Mouse (Mus musculus) hindbrain, embryonic 14.5 days (tissue): ENCODE data around the gene Zfand3. TPM values are rescaled to one million over a fixed set of nuclear protein-coding genes. Genes with fewer than 3 reads are reported as not detected.

Source experiments
- ATAC-seq: fragments of 200-750 bp; cut with Nextera tagmentation; 2 replicates; pipeline ENCODE4 v1.8.0; 2017; ENCODE audit warnings: moderate number of reproducible peaks, mild to moderate bottlenecking, moderate TSS enrichment, moderate library complexity; ENCODE audit not compliant: low FRiP score
- DNase-seq: peaks from one replicate; pipeline ENCODE4 v3.0.0-alpha.2; 2015; ENCODE audit warnings: low spot score
- H3K27ac ChIP-seq: fragments of 300-500 bp; sonication (generic); 2 replicates; pipeline ENCODE4 v1.5.1; 2014; ENCODE audit warnings: mild to moderate bottlenecking, moderate library complexity
- H3K27me3 ChIP-seq: fragments of 300-500 bp; sonication (generic); 2 replicates; pipeline ENCODE4 v1.6.1; 2014; ENCODE audit warnings: mild to moderate bottlenecking, low read length, mixed read lengths; ENCODE audit not compliant: control insufficient read depth, insufficient read depth
- H3K36me3 ChIP-seq: fragments of 300-500 bp; sonication (generic); replicated peaks from 2 replicates; pipeline ENCODE4 v1.6.1; 2014; ENCODE audit not compliant: control insufficient read depth, insufficient read depth
- H3K4me1 ChIP-seq: fragments of 300-500 bp; sonication (generic); replicated peaks from 2 replicates; pipeline ENCODE4 v1.6.1; 2014; ENCODE audit warnings: antibody characterized with exemption, low read length, mixed read lengths; ENCODE audit not compliant: control insufficient read depth, insufficient read depth
- H3K4me2 ChIP-seq: fragments of 300-500 bp; sonication (generic); replicated peaks from 2 replicates; pipeline ENCODE4 v1.6.1; 2014; ENCODE audit warnings: mild to moderate bottlenecking, moderate library complexity
- H3K4me3 ChIP-seq: fragments of 300-500 bp; sonication (generic); replicated peaks from 2 replicates; pipeline ENCODE4 v1.5.1; 2014; ENCODE audit warnings: mild to moderate bottlenecking, low read length
- H3K9ac ChIP-seq: fragments of 300-500 bp; sonication (generic); 2 replicates; pipeline ENCODE4 v1.6.1; 2014
- H3K9me3 ChIP-seq: fragments of 300-500 bp; sonication (generic); 2 replicates; pipeline ENCODE4 v1.6.1; 2016; ENCODE audit warnings: low read length; ENCODE audit not compliant: control insufficient read depth
- WGBS: fragments of 180-500 bp; shearing (Covaris S2); extraction: QIAGEN DNeasy Blood & Tissue Kit; methylation state at CpG from one replicate; pipeline ENCODE4 v1.1.7; 2014; 5-methylcytosine and 5-hydroxymethylcytosine counted together
- polyA plus RNA-seq: library from polyadenylated mRNA; unstranded; fragments of >200 nt; fragmentation: Nextera tagmentation; extraction: Ambion mirVana; gene quantifications from 2 replicates; pipeline ENCODE4 v1.2.1, GENCODE M21; 2014

The Zfand3 gene
- polyA plus RNA-seq, 1 experiment from 2014 or later, result 43.2 TPM

- Histone ChIP-seq H3K9me3 (no peaks in the 10 kb centered on the region), H3K27ac (peak overlapping the region; percentile 78), H3K4me2 (no peak overlapping the region), H3K4me3 (no peak overlapping the region), H3K9ac (no peak overlapping the region), H3K36me3 (no peaks in the 10 kb centered on the region), H3K27me3 (no peaks in the 10 kb centered on the region), H3K4me1 (peaks cover 93% of the 10 kb centered on the region)
- 51% methylated on average over 3 of the region's 3 CpGs for WGBS
- no peak for ATAC-seq
- DNase-seq, result no peak
Measured at GRCm38 (mm10) chr17:30194091-30194490, 189.6 kb downstream of the Zfand3 start.

DNA sequence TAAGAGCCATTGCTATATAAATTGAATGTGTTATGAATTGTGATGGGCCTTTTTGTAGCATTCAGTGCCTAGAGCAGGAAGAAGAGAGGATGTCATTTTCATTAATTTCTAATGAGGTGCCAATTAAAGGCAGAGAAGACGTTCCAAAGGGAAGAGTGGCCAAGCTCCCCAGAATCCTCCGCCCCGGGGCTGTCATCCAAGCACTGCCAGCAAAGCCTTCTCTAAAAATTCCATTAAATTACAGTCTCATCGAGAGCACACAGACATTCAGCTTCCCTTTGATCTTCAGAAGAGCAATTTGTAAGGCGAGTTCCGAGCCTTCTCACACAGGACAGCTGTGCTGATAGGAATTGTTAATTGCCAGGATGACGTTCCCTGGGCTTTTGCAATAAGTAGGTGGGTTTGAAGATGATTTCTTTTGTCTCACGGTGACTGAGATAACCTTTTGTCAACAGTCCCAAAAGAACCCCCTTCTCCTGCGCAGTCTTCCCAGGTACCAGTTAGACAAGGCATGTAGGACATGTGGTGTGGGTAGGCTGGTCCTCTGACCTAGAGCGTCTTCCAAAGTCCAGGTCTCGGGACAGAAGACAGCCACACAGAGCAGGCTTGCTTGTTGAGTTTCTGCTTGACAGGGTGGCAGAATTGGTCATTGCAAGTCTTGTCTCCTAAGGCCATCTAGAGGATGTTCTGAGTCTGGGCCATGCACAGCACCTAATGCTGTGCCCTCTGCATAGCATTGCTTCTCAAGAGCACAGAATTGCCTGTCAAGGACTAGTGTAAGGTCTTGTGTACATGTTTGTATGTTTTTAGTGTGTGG lies 190.3 kb downstream of the Zfand3 start:
- H3K27ac ChIP-seq, result peak overlapping the region; percentile 78
- H3K4me1 ChIP-seq, result peaks cover 89% of the 10 kb centered on the region
- no peak overlapping the region for H3K4me3 ChIP-seq
- H3K9ac ChIP-seq, result peak overlapping the region; percentile 6; the same call in 1 of the 2 replicates
- DNase-seq, result no peak
- H3K9me3 ChIP-seq, result no peaks in the 10 kb centered on the region
- H3K36me3 ChIP-seq, result no peaks in the 10 kb centered on the region
- no peak for ATAC-seq
- 42% methylated on average over 11 of the region's 11 CpGs for WGBS
- H3K4me2 ChIP-seq, result no peak overlapping the region
- no peaks in the 10 kb centered on the region for H3K27me3 ChIP-seq

DNA sequence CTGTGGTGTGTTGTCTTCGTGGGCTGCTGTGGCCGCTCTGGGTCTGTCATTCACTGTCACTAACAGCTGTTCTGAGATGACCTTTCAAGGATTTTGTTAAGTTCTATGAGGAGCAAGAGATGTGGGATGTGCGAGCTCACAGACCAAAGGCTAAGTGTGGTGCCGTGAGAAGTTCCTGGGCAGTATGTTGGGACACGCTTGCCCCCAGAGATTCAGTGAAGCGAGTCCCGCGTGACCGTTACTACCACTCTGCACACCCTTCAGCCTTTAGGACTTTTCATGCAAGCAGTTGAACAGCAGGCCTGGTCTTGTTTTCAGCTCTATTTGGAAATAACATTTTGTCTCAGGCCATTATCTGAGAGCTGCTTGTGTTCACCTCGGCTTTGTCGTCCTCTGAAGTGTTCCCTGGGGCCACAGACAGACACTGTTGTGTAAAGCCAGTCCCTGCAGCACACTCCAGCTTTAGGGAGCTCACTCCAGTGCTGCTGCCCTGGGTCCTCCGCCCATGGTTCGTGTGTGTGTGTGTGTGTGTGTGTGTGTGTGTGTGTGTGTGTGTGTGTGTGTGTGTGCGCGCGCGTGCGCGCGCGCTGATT lies 191.2 kb downstream of the Zfand3 start:
- Histone ChIP-seq H3K9ac (no peak overlapping the region), H3K4me3 (no peak overlapping the region), H3K4me1 (peaks cover 88% of the 10 kb centered on the region), H3K9me3 (no peaks in the 10 kb centered on the region), H3K27ac (peak overlapping the region; percentile 78), H3K27me3 (no peaks in the 10 kb centered on the region), H3K36me3 (no peaks in the 10 kb centered on the region), H3K4me2 (no peak overlapping the region)
- DNase-seq (no peak), ATAC-seq (no peak)
- 81% methylated on average over 18 of the region's 21 CpGs for WGBS

- Histone ChIP-seq H3K4me1 (peaks cover 87% of the 10 kb centered on the region), H3K36me3 (no peaks in the 10 kb centered on the region), H3K4me2 (no peak overlapping the region), H3K9ac (no peak overlapping the region; the same call in 1 of the 2 replicates), H3K9me3 (no peaks in the 10 kb centered on the region), H3K27me3 (no peaks in the 10 kb centered on the region), H3K27ac (peak overlapping the region; percentile 78; the same call in 1 of the 2 replicates), H3K4me3 (no peak overlapping the region)
- DNase-seq, result no peak
- 59% methylated on average over 17 of the region's 17 CpGs for WGBS
- no peak for ATAC-seq
Measured at GRCm38 (mm10) chr17:30196401-30197279, 192.1 kb downstream of the Zfand3 start.

- Histone ChIP-seq H3K4me3 (no peak overlapping the region), H3K9me3 (no peaks in the 10 kb centered on the region), H3K4me2 (no peak overlapping the region), H3K36me3 (no peaks in the 10 kb centered on the region), H3K27ac (peak overlapping the region; percentile 54; the same call in 1 of the 2 replicates), H3K4me1 (peaks cover 80% of the 10 kb centered on the region), H3K27me3 (no peaks in the 10 kb centered on the region), H3K9ac (no peak overlapping the region; the same call in 1 of the 2 replicates)
- no peak for DNase-seq
- WGBS, result 71% methylated on average over 12 of the region's 12 CpGs
- ATAC-seq, result no peak
Measured at GRCm38 (mm10) chr17:30197280-30198030, 192.9 kb downstream of the Zfand3 start.

DNA sequence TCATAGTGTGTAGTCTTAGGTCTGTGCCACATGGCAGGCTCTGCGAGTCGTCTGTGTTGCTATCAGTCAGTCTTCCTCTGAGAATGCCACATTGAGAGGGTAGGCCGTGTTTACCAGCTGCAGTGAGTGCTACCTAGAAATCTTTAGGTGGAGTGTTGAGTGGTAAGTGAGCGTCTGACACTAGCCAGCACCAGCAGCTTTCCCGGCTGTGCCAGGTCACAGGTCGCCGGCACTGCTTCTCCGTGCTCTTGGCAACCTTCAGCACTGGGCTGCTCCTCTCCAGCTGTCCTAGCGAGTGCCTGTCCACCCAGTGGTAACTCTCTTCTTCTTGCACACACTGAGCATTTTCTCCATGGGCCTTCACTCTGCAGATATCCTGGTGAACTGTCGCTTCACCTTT lies 193.9 kb downstream of the Zfand3 start:
- no peak overlapping the region for H3K4me3 ChIP-seq
- H3K27me3 ChIP-seq, result no peaks in the 10 kb centered on the region
- no peaks in the 10 kb centered on the region for H3K9me3 ChIP-seq
- peaks cover 77% of the 10 kb centered on the region for H3K4me1 ChIP-seq
- ATAC-seq (no peak), DNase-seq (no peak)
- no peak overlapping the region for H3K27ac ChIP-seq
- WGBS, result 62% methylated on average over 10 of the region's 10 CpGs
- no peak overlapping the region for H3K9ac ChIP-seq
- H3K4me2 ChIP-seq, result no peak overlapping the region
- no peaks in the 10 kb centered on the region for H3K36me3 ChIP-seq

DNA sequence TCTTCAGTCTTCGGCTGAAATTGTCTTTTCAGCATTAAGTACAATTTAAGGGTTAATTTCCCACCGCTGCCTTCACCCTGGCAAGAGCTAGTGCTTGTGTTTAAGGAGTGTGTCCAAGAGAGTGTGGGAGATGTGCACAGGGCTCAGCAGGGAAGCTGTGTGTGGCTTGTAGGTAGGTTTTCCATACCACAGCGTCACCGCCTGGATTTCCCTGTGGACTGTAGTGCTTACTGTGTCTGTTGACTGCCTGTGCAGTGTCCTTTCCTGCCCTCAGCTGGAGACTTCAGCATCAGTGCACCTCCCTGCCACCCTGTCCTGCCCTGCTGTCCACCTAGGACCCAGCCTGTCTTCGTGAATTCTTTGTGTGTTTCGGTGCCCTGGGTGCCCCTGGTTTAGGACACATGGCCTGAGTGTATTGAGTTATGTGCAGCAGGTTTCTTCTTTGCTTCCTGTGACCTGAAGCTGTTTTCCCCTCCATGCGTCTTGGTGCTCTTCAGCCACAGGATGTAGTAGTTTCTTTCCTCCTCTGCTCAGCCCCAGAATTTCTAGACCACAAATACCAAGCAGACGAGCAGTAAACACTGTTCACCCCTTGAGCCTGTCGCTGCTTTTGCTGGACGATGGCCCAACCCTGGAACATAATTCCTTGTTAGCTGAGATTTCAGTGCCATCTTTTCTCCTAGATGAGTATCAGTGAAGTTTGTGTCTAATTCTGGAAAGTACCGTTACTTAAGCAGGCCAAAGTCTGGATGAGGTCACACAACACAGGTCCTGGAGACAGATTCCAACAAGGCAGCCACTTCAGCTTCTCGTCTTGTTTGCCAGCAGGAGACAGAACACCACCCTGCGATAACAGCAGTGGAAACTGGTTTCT lies 195.1 kb downstream of the Zfand3 start:
- H3K36me3 ChIP-seq, result no peaks in the 10 kb centered on the region
- peaks cover 78% of the 10 kb centered on the region for H3K4me1 ChIP-seq
- WGBS, result 69% methylated on average over 13 of the region's 13 CpGs
- H3K4me2 ChIP-seq, result no peak overlapping the region
- no peak overlapping the region for H3K9ac ChIP-seq
- ATAC-seq, result no peak
- no peak for DNase-seq
- H3K4me3 ChIP-seq, result no peak overlapping the region
- H3K27me3 ChIP-seq, result no peaks in the 10 kb centered on the region
- no peak overlapping the region for H3K27ac ChIP-seq
- H3K9me3 ChIP-seq, result no peaks in the 10 kb centered on the region

DNA sequence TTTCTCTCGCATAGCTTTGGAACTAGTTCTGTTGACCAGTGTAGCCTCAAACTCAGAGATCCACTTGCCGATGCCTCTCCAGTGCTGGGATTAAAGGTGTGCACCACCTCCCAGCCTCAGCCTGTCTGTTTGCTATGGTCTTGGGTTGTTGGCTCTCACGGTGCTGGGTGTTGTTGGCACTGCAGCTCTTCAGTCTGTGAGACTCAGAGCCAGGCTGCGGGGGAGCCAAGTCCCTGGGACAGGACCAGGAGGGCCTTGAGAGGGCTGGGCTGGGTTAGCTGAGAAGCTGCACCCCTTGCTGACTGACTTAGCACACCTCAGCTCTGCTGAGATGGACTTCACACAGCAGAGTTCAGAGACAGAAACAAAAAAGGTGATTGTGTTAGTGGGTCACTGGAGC lies 195.8 kb downstream of the Zfand3 start:
- H3K27ac ChIP-seq, result no peak overlapping the region
- no peaks in the 10 kb centered on the region for H3K9me3 ChIP-seq
- H3K4me2 ChIP-seq, result no peak overlapping the region
- 78% methylated on average over 4 of the region's 4 CpGs for WGBS
- ATAC-seq (no peak), DNase-seq (no peak)
- peaks cover 72% of the 10 kb centered on the region for H3K4me1 ChIP-seq
- H3K4me3 ChIP-seq, result no peak overlapping the region
- no peaks in the 10 kb centered on the region for H3K36me3 ChIP-seq
- H3K27me3 ChIP-seq, result no peaks in the 10 kb centered on the region
- no peak overlapping the region for H3K9ac ChIP-seq
